Mouse (Mus musculus): ENCODE data around the gene Tsfm. TPM values are rescaled to one million over a fixed set of nuclear protein-coding genes. Genes with fewer than 3 reads are reported as not detected.

Gene Tsfm
- polyA plus RNA-seq, 1 experiment from 2014 or later: 60.1 TPM

GRCm38 (mm10) chr10:127037641-127038040, 7.0 kb upstream of the Tsfm start:
- 67% methylated on average over 12 of the region's 12 CpGs for WGBS
- Histone ChIP-seq H3K27me3 (ENCODE audit: control insufficient read depth, insufficient read depth, low read length) (peaks cover 4% of the 10 kb centered on the region; the same call in 1 of the 2 replicates), H3K36me3 (ENCODE audit: control insufficient read depth, insufficient read depth, low read length) (no peaks in the 10 kb centered on the region), H3K4me3 (ENCODE audit: low read depth, low read length) (no peak overlapping the region), H3K4me2 (ENCODE audit: low read depth, low read length) (no peak overlapping the region), H3K9ac (replicated peaks; ENCODE audit: low read depth, low read length) (no peak overlapping the region), H3K4me1 (ENCODE audit: control insufficient read depth, insufficient read depth, low read length) (peaks cover 9% of the 10 kb centered on the region; the same call in 1 of the 2 replicates), H3K27ac (ENCODE audit: low read depth, low read length) (no peak overlapping the region), H3K9me3 (ENCODE audit: control insufficient read depth, low read length) (no peaks in the 10 kb centered on the region)
- ATAC-seq (ENCODE audit: low read depth): no peak

GRCm38 (mm10) chr10:127036273-127036672, 5.6 kb upstream of the Tsfm start:
- H3K4me1 ChIP-seq (ENCODE audit: control insufficient read depth, insufficient read depth, low read length): peaks cover 3% of the 10 kb centered on the region; the same call in 1 of the 2 replicates
- H3K4me3 ChIP-seq (ENCODE audit: low read depth, low read length): no peak overlapping the region
- no peak for ATAC-seq (ENCODE audit: low read depth)
- H3K27me3 ChIP-seq (ENCODE audit: control insufficient read depth, insufficient read depth, low read length): peaks cover 4% of the 10 kb centered on the region; the same call in 1 of the 2 replicates
- H3K9ac ChIP-seq (replicated peaks; ENCODE audit: low read depth, low read length): no peak overlapping the region
- no peak overlapping the region for H3K4me2 ChIP-seq (ENCODE audit: low read depth, low read length)
- no peak overlapping the region for H3K27ac ChIP-seq (ENCODE audit: low read depth, low read length)
- no peaks in the 10 kb centered on the region for H3K9me3 ChIP-seq (ENCODE audit: control insufficient read depth, low read length)
- H3K36me3 ChIP-seq (ENCODE audit: control insufficient read depth, insufficient read depth, low read length): no peaks in the 10 kb centered on the region
- 86% methylated on average over 12 of the region's 12 CpGs for WGBS

GRCm38 (mm10) chr10:127033301-127033741, 2.7 kb upstream of the Tsfm start:
- Histone ChIP-seq H3K4me2 (ENCODE audit: low read depth, low read length) (no peak overlapping the region), H3K27ac (ENCODE audit: low read depth, low read length) (no peak overlapping the region), H3K36me3 (ENCODE audit: control insufficient read depth, insufficient read depth, low read length) (peaks cover 1% of the 10 kb centered on the region; the same call in 1 of the 2 replicates), H3K9me3 (ENCODE audit: control insufficient read depth, low read length) (no peaks in the 10 kb centered on the region), H3K27me3 (ENCODE audit: control insufficient read depth, insufficient read depth, low read length) (no peaks in the 10 kb centered on the region), H3K9ac (replicated peaks; ENCODE audit: low read depth, low read length) (no peak overlapping the region), H3K4me1 (ENCODE audit: control insufficient read depth, insufficient read depth, low read length) (peaks cover 8% of the 10 kb centered on the region; the same call in 1 of the 2 replicates), H3K4me3 (ENCODE audit: low read depth, low read length) (no peak overlapping the region)
- no peak for ATAC-seq (ENCODE audit: low read depth)
- WGBS: 85% methylated on average over 7 of the region's 8 CpGs

DNA sequence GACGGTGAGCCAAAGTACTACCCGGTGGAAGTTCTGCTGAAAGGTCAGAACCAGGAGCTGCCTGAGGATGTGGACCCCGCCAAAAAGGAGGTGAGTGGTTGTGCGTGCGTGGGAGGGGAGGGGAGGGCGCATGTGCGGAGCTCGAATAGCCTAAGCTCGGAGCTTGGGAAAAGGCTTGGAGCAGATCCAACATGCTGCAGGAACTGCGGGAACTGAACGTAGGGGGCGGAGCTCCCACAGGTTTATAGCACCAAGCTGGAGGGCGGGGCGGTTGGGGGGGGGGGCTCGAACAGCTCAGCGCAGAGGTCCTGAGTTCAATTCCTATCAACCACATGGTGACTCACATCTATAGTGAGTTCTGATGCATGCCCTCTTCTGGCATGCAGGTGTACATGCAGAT, 12.2 kb downstream of the Tsfm start:
- no peak overlapping the region for H3K9ac ChIP-seq (replicated peaks; ENCODE audit: low read depth, low read length)
- H3K27me3 ChIP-seq (ENCODE audit: control insufficient read depth, insufficient read depth, low read length): no peaks in the 10 kb centered on the region
- no peak for ATAC-seq (ENCODE audit: low read depth)
- H3K36me3 ChIP-seq (ENCODE audit: control insufficient read depth, insufficient read depth, low read length): peaks cover 16% of the 10 kb centered on the region; the same call in 1 of the 2 replicates
- H3K27ac ChIP-seq (ENCODE audit: low read depth, low read length): no peak overlapping the region
- no peak overlapping the region for H3K4me3 ChIP-seq (ENCODE audit: low read depth, low read length)
- no peaks in the 10 kb centered on the region for H3K4me1 ChIP-seq (ENCODE audit: control insufficient read depth, insufficient read depth, low read length)
- 69% methylated on average over 16 of the region's 16 CpGs for WGBS
- H3K4me2 ChIP-seq (ENCODE audit: low read depth, low read length): no peak overlapping the region
- no peaks in the 10 kb centered on the region for H3K9me3 ChIP-seq (ENCODE audit: control insufficient read depth, low read length)

DNA sequence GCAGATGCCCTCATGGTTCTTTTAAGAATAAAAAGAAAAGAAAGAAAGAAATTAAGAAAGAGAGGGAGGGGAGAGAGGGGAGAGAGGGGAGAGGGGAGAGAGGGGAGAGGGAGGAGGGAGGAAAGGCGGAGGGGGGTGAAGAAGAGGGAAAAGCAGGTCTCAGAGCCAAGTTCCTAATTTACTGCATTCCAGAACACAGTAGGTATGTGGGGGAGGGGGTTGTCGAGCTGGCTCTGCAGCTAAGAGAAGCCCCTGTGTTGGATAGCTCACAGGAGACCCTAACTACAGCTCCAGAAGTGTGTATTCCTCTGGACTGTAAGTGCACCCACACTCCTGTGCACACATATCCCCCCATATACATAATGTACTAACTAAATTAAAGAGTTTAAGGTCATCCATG, 13.6 kb downstream of the Tsfm start:
- WGBS: 16% methylated on average over 2 of the region's 2 CpGs
- no peaks in the 10 kb centered on the region for H3K9me3 ChIP-seq (ENCODE audit: control insufficient read depth, low read length)
- H3K27ac ChIP-seq (ENCODE audit: low read depth, low read length): no peak overlapping the region
- no peaks in the 10 kb centered on the region for H3K4me1 ChIP-seq (ENCODE audit: control insufficient read depth, insufficient read depth, low read length)
- ATAC-seq (ENCODE audit: low read depth): no peak
- H3K9ac ChIP-seq (replicated peaks; ENCODE audit: low read depth, low read length): no peak overlapping the region
- H3K36me3 ChIP-seq (ENCODE audit: control insufficient read depth, insufficient read depth, low read length): peaks cover 5% of the 10 kb centered on the region; the same call in 1 of the 2 replicates
- no peak overlapping the region for H3K4me2 ChIP-seq (ENCODE audit: low read depth, low read length)
- no peaks in the 10 kb centered on the region for H3K27me3 ChIP-seq (ENCODE audit: control insufficient read depth, insufficient read depth, low read length)
- H3K4me3 ChIP-seq (ENCODE audit: low read depth, low read length): no peak overlapping the region

- no peaks in the 10 kb centered on the region for H3K4me1 ChIP-seq (ENCODE audit: control insufficient read depth, insufficient read depth, low read length)
- H3K36me3 ChIP-seq (ENCODE audit: control insufficient read depth, insufficient read depth, low read length): no peaks in the 10 kb centered on the region
- no peaks in the 10 kb centered on the region for H3K9me3 ChIP-seq (ENCODE audit: control insufficient read depth, low read length)
- 66% methylated on average over 5 of the region's 5 CpGs for WGBS
- ATAC-seq (ENCODE audit: low read depth): no peak
- H3K9ac ChIP-seq (replicated peaks; ENCODE audit: low read depth, low read length): no peak overlapping the region
- H3K27me3 ChIP-seq (ENCODE audit: control insufficient read depth, insufficient read depth, low read length): no peaks in the 10 kb centered on the region
- H3K27ac ChIP-seq (ENCODE audit: low read depth, low read length): no peak overlapping the region
- no peak overlapping the region for H3K4me2 ChIP-seq (ENCODE audit: low read depth, low read length)
- no peak overlapping the region for H3K4me3 ChIP-seq (ENCODE audit: low read depth, low read length)
These were observed 14.2 kb downstream of the Tsfm start for GRCm38 (mm10) chr10:127016488-127016887.

- Histone ChIP-seq H3K9ac (replicated peaks; ENCODE audit: low read depth, low read length) (no peak overlapping the region), H3K4me3 (ENCODE audit: low read depth, low read length) (no peak overlapping the region), H3K36me3 (ENCODE audit: control insufficient read depth, insufficient read depth, low read length) (0 out of 2 replicates have a peak, but pooled peaks cover 6% of the 10 kb centered on the region), H3K4me1 (ENCODE audit: control insufficient read depth, insufficient read depth, low read length) (no peaks in the 10 kb centered on the region), H3K27ac (ENCODE audit: low read depth, low read length) (no peak overlapping the region), H3K27me3 (ENCODE audit: control insufficient read depth, insufficient read depth, low read length) (no peaks in the 10 kb centered on the region), H3K4me2 (ENCODE audit: low read depth, low read length) (no peak overlapping the region), H3K9me3 (ENCODE audit: control insufficient read depth, low read length) (no peaks in the 10 kb centered on the region)
- WGBS: 85% methylated on average over 7 of the region's 7 CpGs
- ATAC-seq (ENCODE audit: low read depth): no peak
These were observed 26.8 kb downstream of the Tsfm start for GRCm38 (mm10) chr10:127003806-127004205.

- 89% methylated on average over 8 of the region's 8 CpGs for WGBS
- Histone ChIP-seq H3K9ac (replicated peaks; ENCODE audit: low read depth, low read length) (no peak overlapping the region), H3K4me1 (ENCODE audit: control insufficient read depth, insufficient read depth, low read length) (no peaks in the 10 kb centered on the region), H3K4me3 (ENCODE audit: low read depth, low read length) (no peak overlapping the region), H3K27me3 (ENCODE audit: control insufficient read depth, insufficient read depth, low read length) (no peaks in the 10 kb centered on the region), H3K27ac (ENCODE audit: low read depth, low read length) (no peak overlapping the region), H3K9me3 (ENCODE audit: control insufficient read depth, low read length) (no peaks in the 10 kb centered on the region), H3K4me2 (ENCODE audit: low read depth, low read length) (no peak overlapping the region), H3K36me3 (ENCODE audit: control insufficient read depth, insufficient read depth, low read length) (0 out of 2 replicates have a peak, but pooled peaks cover 6% of the 10 kb centered on the region)
- no peak for ATAC-seq (ENCODE audit: low read depth)
These were observed 27.3 kb downstream of the Tsfm start for GRCm38 (mm10) chr10:127003334-127003733.

DNA sequence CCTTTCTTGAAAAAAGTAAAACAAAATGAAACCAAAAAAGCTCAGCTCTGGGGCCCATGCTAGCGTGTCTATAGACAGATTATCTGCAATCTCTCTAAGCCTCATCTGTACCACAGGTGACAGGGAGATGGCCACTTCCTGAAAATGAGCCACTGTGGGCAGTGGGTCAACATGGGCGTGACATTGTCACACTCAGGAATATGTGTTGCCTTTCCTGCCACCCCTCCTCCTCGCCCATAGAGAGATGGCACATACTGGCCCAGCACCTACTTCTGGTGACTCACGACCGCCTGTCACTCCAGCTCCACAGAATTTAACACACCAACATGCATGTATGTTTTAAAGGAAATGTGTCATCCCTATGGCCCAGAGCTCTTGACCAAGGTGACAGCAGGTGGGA, 27.9 kb downstream of the Tsfm start:
- WGBS: 95% methylated on average over 5 of the region's 5 CpGs
- Histone ChIP-seq H3K36me3 (ENCODE audit: control insufficient read depth, insufficient read depth, low read length) (peaks cover 12% of the 10 kb centered on the region; the same call in 1 of the 2 replicates), H3K27ac (ENCODE audit: low read depth, low read length) (no peak overlapping the region), H3K4me3 (ENCODE audit: low read depth, low read length) (no peak overlapping the region), H3K27me3 (ENCODE audit: control insufficient read depth, insufficient read depth, low read length) (no peaks in the 10 kb centered on the region), H3K9me3 (ENCODE audit: control insufficient read depth, low read length) (no peaks in the 10 kb centered on the region), H3K9ac (replicated peaks; ENCODE audit: low read depth, low read length) (no peak overlapping the region), H3K4me2 (ENCODE audit: low read depth, low read length) (no peak overlapping the region), H3K4me1 (ENCODE audit: control insufficient read depth, insufficient read depth, low read length) (no peaks in the 10 kb centered on the region)
- no peak for ATAC-seq (ENCODE audit: low read depth)

Measured in neural tube, embryonic 14.5 days (tissue).